Mouse (Mus musculus) thymus, postnatal 36 days (tissue): Measurements from ENCODE around the gene Cbx8.

Experiments used
- DNase-seq, 2 experiments: peaks; one replicate each; pipeline ENCODE4 v3.0.0; 2022; ENCODE audit warnings: mixed read lengths in 2 of 2

The Cbx8 gene

GRCm38 (mm10) chr11:119040600-119041324, at the start of gene Cbx8:
TSS of gene Cbx8 (minus strand) at chr11:119040969.
- DNase-seq, result peak; percentile 98 to 100

- DNase-seq, result peak in 1 of 2 experiments; percentile 31
Observed at GRCm38 (mm10) chr11:119090076-119090960, 49.5 kb upstream of the Cbx8 start.

- DNase-seq, result peak; percentile 15 to 28
Observed at GRCm38 (mm10) chr11:119089235-119090075, 48.7 kb upstream of the Cbx8 start.

GRCm38 (mm10) chr11:119088391-119089234, 47.8 kb upstream of the Cbx8 start:
- DNase-seq, result peak; percentile 29 to 42

GRCm38 (mm10) chr11:119087301-119088082, 46.7 kb upstream of the Cbx8 start:
- DNase-seq, result peak; percentile 44 to 60

GRCm38 (mm10) chr11:119086144-119086971, 45.6 kb upstream of the Cbx8 start, which contains the start of gene Cbx4:
TSS of gene Cbx4 (minus strand) at chr11:119086221.
- peak; percentile 91 to 96 for DNase-seq

GRCm38 (mm10) chr11:119085279-119086062, 44.7 kb upstream of the Cbx8 start:
- DNase-seq, result peak; percentile 77

- DNase-seq, result peak; percentile 62 to 71
Observed at GRCm38 (mm10) chr11:119084446-119085278, 43.9 kb upstream of the Cbx8 start.

GRCm38 (mm10) chr11:119083724-119084445, 43.1 kb upstream of the Cbx8 start:
- DNase-seq, result peak; percentile 81 to 89

GRCm38 (mm10) chr11:119082638-119083599, 42.1 kb upstream of the Cbx8 start:
- DNase-seq, result peak; percentile 73 to 83

- peak; percentile 72 to 73 for DNase-seq
Observed at GRCm38 (mm10) chr11:119081839-119082637, 41.3 kb upstream of the Cbx8 start.

GRCm38 (mm10) chr11:119081148-119081838, 40.5 kb upstream of the Cbx8 start:
- DNase-seq, result peak in 1 of 2 experiments; percentile 35

- no peak for DNase-seq
Observed at GRCm38 (mm10) chr11:119080461-119081147, 39.8 kb upstream of the Cbx8 start.

GRCm38 (mm10) chr11:119079445-119079837, 38.7 kb upstream of the Cbx8 start:
- peak in 1 of 2 experiments; percentile 29 for DNase-seq
